Mouse (Mus musculus) megakaryocyte progenitor cell, adult 5-6 weeks (primary cell): Measurements from ENCODE around the gene Yipf4. TPM values are rescaled to one million over a fixed set of nuclear protein-coding genes. Genes with fewer than 3 reads are reported as not detected.
"Not testable (repeated sequence)": the region's sequence is repeated elsewhere in the genome, so short reads cannot be mapped to it uniquely, and the experiment has no call there.

Experiments used
- ATAC-seq: replicated peaks from 2 replicates; pipeline ENCODE4 v1.8.0; 2016; ENCODE audit warnings: mild to moderate bottlenecking, moderate TSS enrichment, inconsistent platforms; ENCODE audit not compliant: poor library complexity
- total RNA-seq, 2 experiments: library from RNA; stranded (forward) in 1 of 2; stranded (reverse) in 1 of 2; fragments of 157-497, 149-512 nt in 1 of 2; fragments of 200-1000 nt in 1 of 2; gene quantifications; 2 replicates each; pipeline versions ENCODE4 v1.2.3 to v1.2.4; 2015 to 2017

Gene Yipf4
- total RNA-seq (2015), result 43.2 and 49.1 TPM in 2 replicates
- 44.0 and 55.6 TPM in 2 replicates for total RNA-seq (2017)

DNA sequence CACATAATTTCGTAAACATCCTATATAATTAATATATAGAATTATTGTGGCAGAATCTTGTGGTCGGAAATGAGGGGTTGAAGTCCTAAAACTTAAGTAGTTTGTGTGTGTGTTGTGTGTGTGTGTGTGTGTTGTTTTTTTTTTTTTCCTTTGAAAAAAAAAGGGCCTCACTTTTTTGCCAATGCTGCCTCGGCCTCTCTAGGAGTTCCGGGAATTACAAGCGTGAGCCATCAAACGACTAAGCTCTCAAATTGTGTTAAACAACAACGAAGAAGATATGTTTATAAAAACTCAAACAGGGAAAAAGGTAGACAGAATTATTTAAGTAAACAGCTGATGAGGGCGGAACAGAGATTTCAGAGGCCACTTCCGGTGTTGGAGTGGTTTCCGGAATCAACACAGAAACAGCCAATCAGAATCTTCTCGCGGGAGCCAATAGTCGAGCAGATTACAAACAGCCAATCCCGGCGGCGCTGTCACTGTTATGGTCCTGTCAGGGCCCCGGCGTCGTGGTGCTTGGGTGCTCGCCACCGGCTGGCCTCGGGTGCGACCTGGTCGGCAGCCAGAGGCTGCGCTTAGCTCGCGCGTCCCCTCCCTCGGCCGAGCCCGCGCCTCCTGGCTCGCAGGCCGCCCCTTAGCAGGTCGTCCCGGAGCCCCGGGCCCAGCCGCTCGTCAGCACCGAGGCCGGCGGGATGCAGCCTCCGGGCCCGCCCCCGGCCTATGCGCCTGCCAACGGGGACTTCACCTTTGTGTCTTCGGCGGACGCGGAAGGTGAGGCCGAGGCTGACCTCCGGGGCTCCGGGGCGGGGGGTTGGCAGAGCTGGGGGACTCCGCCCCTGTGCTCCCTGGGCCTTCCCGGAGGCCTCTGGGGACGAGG, at the start of gene Yipf4:
Gene Yipf4, plus strand, starts transcription at position 470 of the 877 bp plus-strand sequence.
- ATAC-seq, result peak; percentile 99

DNA sequence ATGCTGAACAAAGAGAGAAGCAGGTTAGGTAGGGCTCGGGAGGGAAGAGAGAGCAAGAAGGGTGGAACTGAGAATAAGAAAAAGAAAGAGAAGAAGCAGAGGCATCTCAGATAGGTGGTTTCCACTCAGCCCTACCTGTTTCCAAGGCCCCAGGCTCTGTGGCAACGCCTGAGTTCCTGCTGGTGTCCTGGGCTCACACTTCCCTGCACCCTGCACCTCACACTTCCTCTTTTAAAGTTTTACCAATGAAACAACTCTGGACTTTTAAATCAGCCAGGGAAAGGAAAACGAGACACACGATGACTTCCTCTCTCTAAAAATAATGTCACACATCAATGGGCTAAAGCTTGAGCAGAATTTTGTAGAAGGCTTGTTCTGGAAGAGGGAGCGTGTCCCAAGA, 48.8 kb upstream of the Yipf4 start:
- ATAC-seq, result peak; percentile 99

DNA sequence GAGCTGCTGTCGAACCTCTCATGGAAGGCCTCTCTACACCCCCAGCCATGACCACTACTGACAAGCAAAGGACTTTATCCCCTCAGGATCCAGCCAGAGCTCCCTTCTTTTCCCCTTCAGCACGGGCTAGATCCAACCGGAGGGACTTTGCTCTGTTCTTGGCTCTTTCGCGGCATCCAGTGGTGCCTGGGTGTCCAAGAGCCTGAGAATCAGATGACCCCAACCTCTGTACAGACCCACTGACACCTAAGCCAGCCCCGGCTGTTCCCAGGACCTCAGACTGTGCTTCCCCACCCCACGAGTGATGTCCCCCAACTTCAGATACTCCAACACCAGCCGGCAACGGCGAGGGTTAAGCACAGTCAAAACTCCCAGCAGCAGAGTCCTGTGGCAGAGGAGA, 39.5 kb upstream of the Yipf4 start:
- no peak for ATAC-seq

DNA sequence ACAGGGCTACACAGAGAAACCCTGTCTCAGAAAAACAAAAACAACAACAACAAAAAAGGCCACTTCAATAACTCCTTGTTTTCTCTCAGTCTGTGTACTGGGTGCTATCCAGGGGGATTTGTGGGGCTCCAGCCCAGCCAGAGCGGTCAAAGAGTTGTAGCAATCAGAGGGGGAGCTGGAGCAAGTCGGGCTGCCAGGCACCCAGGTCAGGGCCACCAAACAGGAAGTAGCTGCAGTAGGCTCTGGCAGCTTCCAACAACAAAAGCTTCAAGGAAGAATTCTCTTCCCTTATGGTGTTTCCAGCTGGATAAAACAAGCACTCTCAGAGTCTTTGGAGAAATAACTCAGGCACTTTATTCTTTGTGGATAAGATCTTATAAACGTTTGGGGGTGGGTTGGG, 35.4 kb upstream of the Yipf4 start:
- peak; percentile 51; the same call in 1 of the 2 replicates for ATAC-seq

DNA sequence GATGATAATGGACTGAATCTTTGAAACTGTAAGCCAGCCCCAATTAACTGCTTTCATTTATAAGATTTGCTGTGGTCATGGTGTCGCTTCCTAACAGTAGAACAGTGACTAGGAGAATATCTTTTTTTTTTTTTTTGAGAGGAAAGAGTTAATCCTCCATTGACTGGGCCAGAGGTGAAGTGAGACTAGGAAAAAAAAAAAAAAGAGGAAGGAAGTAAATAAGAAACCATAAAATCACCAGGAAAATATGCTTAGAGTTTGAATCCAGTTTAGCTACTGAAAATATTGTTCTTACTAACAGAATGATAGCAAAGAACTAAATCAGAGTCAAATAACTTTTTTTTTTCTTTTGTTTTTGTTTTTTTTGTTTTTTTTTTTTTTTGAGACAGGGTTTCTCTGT, 34.6 kb upstream of the Yipf4 start:
- peak; percentile 30; the same call in 1 of the 2 replicates for ATAC-seq

DNA sequence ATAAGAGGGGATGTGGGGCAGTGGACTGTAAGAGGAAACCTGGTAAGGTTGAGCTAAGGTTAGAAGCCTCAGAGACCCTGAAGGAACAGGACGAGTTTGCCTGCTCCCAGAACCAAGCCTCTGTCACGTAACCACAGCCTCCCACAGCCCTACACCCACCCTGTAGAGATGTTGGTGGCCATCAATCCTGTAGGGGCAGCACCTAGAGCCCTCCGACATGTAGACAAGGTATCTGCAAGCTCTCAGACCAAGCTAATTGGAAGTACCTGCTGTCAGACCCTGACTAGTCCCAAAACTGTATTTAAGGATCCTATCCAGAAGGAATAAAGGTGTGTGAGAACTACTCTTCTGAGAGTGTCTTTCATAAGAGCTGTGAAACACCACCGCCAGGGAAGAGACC, 33.9 kb upstream of the Yipf4 start:
- no peak for ATAC-seq

DNA sequence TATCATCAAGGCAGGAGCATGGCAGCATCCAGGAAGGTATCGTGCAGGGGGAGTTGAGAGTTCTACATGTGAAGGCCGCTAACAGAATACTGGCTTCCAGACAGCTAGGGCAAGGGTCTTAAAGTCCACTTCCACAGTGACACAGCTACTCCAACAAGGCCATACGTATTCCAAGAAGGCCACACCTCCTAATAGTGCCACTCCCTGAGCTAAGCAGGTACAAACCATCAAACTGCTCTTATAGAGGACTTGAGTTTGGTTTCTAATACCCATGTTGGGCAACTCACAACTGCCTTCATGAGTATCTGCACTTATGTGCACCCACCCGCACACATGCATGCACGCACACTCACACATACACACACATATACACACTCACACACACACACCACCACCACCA, 32.5 kb upstream of the Yipf4 start:
- no peak for ATAC-seq

DNA sequence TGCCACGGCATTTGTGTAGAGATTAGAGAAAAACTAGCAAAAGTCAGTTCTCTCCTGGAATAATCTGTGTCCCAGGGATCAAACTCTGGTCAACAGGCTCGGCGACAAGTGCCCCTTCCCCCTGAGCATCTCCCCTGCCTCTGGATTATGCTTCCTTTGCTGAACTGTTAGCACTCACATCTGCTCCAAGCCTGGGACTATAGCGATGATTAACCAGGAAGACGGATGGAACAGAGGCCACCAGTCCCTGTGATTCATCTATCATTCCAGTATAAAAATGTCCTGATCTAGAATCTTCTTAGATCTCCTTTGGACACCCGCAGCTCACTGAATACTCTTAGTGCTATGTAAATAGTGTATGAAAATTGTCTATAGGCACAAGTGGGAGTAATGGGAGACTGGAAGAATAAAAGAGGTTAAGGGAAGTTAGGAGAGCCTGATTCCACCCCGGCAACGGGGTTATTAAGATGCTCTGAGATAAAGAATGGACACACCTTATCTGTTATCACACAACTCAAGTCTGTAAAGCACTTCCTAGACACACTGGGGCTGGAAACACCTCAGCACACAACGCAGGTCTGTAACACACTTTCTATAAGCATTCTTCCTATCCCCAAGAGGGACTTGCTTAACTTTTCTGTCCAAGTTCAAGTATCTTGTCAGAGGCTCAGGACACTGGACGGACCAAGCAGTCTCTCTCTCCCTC, 31.2 kb upstream of the Yipf4 start:
- ATAC-seq, result no peak

DNA sequence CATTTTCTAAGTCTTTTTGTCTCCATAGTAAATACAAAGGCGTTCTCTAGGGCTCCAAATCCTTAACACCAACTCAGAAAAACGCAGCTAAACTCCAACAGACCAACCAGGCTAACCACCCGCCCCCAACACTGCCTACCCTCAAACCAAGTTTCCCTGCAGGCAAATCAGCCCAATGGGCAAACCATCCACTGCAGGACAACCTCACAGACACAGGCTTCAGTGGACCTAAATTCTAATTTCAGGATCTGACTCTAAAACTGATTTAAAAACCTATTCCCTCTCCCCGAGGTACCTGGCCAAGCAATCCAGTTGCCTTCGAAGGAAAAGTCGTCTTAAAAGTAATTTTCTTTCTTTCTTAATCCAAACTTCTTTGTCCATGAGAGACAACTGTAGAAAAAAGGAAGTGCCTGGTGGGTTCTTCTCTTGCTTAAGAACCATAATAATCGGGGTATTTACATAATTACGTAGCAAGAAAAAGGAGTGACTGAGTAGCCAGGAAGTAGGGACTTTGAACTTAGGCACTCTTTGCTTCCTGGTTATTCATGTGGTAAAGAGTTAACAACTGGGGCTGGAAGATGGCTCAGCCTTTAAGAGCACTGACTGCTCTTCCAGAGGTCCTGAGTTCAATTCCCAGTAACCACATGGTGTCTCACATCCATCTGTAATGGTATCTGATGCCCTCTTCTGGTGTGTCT, 30.4 kb upstream of the Yipf4 start, which contains the start of gene Nlrc4:
Gene Nlrc4, minus strand, starts transcription at position 432 of the 698 bp plus-strand sequence.
- ATAC-seq, result peak; percentile 96

DNA sequence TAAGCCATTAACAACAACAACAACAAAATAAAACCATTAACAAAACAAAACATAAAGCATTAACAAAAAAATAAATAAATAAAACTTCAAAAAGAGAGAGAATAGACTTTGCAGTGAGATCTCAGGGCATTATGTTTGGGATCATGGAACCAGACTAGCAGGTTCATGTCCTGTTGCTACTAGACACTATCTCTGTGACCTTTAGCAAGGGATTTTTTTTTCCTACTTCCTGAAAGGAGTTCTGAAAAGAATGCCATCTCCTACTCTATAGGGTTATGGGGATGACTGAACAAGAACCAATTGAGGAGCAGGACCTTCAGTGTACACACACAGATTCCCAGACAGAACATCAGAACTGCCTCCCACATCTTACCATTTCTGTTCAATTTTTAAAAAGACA, 25.8 kb upstream of the Yipf4 start:
- ATAC-seq, result no peak

DNA sequence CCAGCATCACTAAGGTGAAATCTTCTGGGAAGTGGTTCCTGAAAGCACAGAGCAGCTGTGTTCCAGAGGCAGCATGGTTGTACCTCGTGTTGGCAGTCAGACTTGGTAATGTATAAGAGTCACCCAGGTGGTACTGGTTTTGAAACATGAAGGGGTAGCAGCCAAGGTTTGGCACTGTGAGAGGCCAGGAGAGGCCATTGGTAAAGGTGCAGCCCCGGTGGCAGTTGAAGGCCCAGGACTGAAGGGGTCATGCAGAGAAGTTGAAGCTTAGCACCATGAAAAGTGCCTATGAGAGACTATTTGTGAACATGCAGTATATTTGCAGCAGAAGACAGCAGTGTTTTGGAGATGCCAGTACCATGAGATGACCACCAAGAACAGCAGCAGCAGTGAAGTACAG, 21.3 kb upstream of the Yipf4 start:
- not testable (repeated sequence) for ATAC-seq

DNA sequence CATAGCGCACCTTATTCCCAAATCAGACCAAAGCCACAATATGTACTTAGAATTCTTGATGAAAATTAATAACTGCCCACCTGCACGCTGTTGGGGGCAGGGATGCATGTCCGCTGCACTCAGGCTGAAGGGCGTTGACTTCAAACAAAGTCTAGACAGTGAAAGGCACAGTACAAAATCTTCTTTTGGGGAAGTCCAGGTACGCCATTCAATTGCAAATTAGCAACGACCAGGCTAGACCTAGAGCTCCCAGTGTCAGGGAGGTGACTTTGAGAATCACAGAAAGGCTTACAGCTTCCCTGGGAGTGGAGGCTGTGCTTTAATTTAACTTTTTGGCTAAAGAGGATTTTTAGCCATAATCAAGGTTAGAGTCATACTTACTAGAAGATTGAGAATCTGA, 19.2 kb upstream of the Yipf4 start:
- not testable (repeated sequence) for ATAC-seq

DNA sequence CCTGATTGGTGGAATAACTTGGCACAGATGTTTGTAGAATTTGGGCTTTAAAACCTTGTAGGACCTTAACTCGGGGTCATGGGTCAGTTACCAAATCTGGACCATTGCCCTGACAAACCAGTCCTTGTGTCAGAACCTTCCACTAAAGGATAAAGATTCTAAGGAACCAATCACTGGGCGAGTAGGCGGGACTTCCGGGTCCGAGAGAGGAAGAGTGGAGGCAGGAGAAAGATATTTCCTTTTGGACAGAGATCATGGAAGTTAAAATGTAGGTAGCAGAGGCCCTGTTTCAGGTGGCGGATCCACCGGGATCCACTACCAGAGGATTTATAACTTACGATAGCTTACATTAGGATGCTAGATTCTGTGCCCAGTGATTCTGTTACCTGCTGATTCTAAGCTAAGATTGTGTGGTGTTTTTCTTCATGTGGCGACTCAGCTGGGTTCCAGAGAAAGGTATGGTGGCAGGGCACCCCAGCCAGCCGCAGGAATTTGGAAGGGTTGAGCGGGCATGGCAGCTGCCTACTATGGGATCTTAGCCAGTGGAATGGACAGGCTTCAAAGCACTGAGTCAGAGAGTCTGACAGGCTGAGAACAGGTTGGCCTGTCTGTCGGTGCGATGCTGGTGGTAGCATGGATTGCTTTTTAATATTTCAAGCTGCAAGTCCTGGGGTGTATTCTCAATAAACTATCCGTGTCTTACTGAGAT, 8.8 kb upstream of the Yipf4 start:
- ATAC-seq, result no peak

DNA sequence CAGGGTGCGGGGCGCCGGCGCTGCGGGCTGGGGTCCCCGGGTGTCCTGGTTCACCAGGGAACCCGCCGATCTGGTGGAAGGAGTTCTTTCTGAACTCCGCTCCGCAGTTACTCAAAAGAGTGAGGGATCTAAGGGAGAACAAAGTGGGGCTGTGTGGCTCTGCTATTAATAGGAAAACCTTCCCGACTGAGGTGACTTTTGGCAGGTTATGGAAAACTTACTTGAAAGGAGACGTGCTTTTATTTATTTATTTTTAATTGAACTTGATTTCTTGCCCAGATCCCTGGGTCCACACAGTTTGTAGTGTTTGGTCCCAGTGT, 568 bp downstream of the Yipf4 start:
- ATAC-seq, result no peak

DNA sequence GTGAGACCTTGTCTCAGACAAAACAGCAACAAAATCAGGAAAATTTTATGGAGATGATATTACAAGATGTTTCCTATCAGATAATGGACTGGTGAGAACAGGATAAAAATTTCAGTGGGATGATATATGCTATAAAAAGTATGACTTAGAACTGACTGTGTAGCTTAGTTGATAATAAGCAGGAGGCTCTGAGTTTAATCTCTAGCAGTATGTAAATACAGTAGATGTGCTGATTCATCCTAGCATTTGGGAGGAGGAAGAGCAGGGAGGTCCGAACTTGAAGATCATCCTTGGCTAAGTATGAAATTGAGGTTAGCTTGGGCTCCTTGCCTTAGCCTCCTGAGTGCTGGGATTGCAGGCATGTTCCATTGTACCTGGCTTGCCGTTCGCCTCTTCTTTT, 2.3 kb downstream of the Yipf4 start:
- peak; percentile 45 for ATAC-seq

DNA sequence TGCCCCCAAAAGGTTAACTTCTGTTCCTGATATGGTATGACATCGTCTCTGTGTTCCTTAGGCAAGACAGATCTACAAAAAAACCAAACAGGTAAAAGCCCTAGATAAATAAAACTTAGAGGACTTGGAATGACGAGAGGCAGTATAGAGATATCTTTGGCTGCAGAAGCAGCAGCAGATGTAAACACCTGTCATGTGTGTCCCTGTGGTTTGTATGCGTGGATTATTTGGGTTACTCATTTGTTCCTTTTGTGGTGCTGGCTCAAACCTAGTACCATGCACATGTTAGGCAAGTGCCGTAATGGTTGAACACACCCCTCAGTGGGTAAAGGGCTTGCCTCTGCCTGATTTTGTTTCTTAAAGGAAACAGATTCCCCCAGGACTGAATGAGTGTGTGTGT, 10.9 kb downstream of the Yipf4 start:
- no peak for ATAC-seq

DNA sequence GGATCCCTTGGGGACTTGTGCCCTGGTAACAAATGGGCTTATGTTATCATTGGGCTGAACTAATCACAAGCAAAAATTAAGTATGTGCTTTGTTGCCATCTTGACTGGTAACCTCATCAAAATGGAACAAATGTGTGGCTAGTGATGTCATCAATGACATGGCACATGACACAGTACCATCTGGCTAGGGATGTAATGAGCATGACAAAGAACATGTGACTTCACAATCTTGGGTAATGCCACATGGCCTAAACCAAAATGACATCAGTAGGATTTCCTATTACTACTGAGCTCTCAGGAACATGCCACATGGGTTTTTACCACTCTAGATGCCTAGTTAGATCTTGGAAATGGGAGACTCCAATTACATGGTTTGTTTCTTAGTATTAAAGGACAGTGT, 11.8 kb downstream of the Yipf4 start:
- ATAC-seq, result no peak

DNA sequence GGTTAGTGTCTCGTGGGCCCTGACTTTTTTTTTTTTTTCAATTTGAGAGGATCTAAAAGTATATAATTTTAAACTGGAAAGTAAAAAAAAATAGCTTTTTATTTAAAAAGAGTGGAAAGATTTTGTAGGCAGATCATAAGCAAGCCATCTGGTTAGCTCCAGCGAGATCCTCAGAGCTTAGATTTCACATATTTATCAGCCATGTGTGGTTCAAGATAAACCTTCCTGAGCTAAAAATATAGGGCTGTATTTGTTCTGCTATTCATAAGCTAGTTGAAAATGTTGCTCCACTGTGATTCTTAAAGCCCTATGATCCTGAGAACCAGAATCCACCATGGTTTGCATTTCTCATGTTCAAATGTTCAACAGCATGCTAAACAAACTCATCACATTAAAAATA, 18.6 kb downstream of the Yipf4 start:
- no peak for ATAC-seq

DNA sequence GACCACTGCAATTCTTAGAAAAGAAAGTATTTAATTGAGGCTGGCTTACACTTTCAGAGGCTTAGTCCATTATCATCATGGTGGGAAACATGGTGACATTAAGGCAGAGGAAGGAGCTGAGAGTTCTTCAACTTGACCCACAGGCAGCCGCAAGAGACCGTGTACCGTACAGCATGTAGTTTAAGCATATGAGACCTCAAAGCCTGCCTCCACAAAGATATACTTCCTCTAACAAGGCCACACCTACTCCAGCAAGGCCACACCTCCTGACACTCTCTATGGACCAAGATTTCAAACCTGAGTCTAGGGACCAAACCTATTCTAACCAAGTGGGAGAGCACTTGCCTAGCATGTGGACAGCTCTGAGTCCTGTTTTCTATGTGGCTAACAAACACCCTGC, 19.3 kb downstream of the Yipf4 start:
- ATAC-seq, result peak; percentile 92

DNA sequence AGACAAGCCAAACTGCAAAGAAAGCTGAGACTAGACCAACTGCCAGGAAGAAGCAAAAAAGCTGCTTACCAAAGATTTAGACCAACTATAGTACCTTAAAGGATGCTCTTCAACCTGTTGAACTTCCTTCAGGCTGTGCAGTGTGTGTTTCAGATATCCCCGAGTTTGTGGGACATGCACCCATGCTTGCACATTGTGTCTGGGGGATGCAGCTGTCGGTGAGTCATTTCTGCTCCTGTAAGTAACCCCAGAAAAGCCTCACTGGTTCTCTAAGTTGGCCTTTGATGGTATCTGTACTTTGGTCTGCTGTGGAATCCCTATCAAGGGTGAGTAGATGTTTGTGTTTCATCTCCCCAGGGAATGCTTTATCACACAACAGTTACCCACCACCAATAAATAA, 23.0 kb downstream of the Yipf4 start:
- no peak for ATAC-seq
